In the genomic region with DNA sequence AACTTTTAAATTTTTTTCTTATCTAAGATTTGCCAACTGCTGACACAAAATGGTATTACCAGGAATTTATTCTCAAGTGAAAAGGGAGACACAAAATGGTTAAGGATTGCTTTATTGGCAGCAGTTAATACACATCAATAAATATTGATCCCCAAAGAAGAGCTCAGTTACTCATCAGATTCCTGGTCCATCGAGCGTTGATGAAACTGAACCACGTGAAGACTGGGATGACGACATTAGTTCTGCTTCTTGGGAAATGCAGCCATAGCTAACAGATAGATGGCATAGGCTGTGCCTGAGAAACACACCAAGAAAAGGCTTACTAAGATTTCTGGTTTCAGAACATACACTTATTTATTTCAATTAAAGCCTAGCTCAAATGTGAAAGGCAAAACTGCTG, we compare ENCODE assay signal across 17 mouse cellular contexts. TPM values are rescaled to one million over a fixed set of nuclear protein-coding genes. Genes with fewer than 3 reads are reported as not detected.
"Had no signal": no experiment of that assay in that cellular context is flagged by ENCODE, and none has a peak within 500 bp of the region (broad histone marks: within the 10 kb centered on the region; RNA-seq: fewer than 3 reads in every experiment).

No protein-coding gene starts in this region.

- DNase-seq: retina, postnatal 1 day; right cerebral cortex, adult 18-20 months; right cerebral cortex, postnatal 14 days; right cerebral cortex, postnatal 25 days; right cerebral cortex, postnatal 4 days; spleen, adult 18-20 months; thymus, adult 18-20 months; thymus, adult 2 months; thymus, postnatal 14 days; thymus, postnatal 25 days; thymus, postnatal 36 days; thymus, postnatal 4 days had no signal

- H3K27me3 ChIP-seq: neural tube, embryonic 13.5 days; neural tube, embryonic 15.5 days; stomach, embryonic 15.5 days had no signal

- H3K4me2 ChIP-seq: neural tube, embryonic 13.5 days; neural tube, embryonic 15.5 days; stomach, embryonic 15.5 days had no signal

- H3K9ac ChIP-seq: neural tube, embryonic 13.5 days; neural tube, embryonic 15.5 days; stomach, embryonic 15.5 days had no signal

- H3K4me3 ChIP-seq: neural tube, embryonic 13.5 days; neural tube, embryonic 15.5 days; stomach, embryonic 15.5 days had no signal

- H3K9me3 ChIP-seq: neural tube, embryonic 13.5 days; neural tube, embryonic 15.5 days; stomach, embryonic 15.5 days had no signal

- H3K27ac ChIP-seq: neural tube, embryonic 13.5 days; neural tube, embryonic 15.5 days; stomach, embryonic 15.5 days; stomach, postnatal 0 days had no signal

RNA-seq across cellular contexts. Expression of a gene that starts 36.7 kb away (rescaled TPM):
- total RNA-seq: neutrophil, adult 5-6 weeks had no signal
